Mouse (Mus musculus) forebrain, postnatal 0 days (tissue): ENCODE measurements around the gene Olfr770. TPM values are rescaled to one million over a fixed set of nuclear protein-coding genes. Genes with fewer than 3 reads are reported as not detected.
"Not testable (repeated sequence)": the region's sequence is repeated elsewhere in the genome, so short reads cannot be mapped to it uniquely, and the experiment has no call there.

Experiments
- ATAC-seq: fragments of 200-750 bp; cut with Nextera tagmentation; 2 replicates; pipeline ENCODE4 v1.8.0; 2017; ENCODE audit warnings: mild to moderate bottlenecking, moderate library complexity
- DNase-seq: peaks from one replicate; pipeline ENCODE4 v3.0.0-alpha.2; 2015
- H3K27ac ChIP-seq: fragments of 300-500 bp; sonication (generic); 2 replicates; pipeline ENCODE4 v1.5.1; 2014; ENCODE audit warnings: low read depth, mild to moderate bottlenecking, antibody characterized with exemption, low read length, moderate library complexity, mixed read lengths
- H3K27me3 ChIP-seq: fragments of 300-500 bp; sonication (generic); 2 replicates; pipeline ENCODE4 v1.6.1; 2014; ENCODE audit warnings: mild to moderate bottlenecking, low read length, mixed read lengths; ENCODE audit not compliant: insufficient read depth
- H3K36me3 ChIP-seq: fragments of 300-500 bp; sonication (generic); 2 replicates; pipeline ENCODE4 v1.6.1; 2014; ENCODE audit warnings: mild to moderate bottlenecking, moderate library complexity; ENCODE audit not compliant: insufficient read depth
- H3K4me1 ChIP-seq: fragments of 300-500 bp; sonication (generic); 2 replicates; pipeline ENCODE4 v1.6.1; 2014; ENCODE audit warnings: antibody characterized with exemption; ENCODE audit not compliant: insufficient read depth
- H3K4me2 ChIP-seq: fragments of 300-500 bp; sonication (generic); 2 replicates; pipeline ENCODE4 v1.6.1; 2014; ENCODE audit warnings: low read depth, mild to moderate bottlenecking, moderate library complexity
- H3K4me3 ChIP-seq: fragments of 300-500 bp; sonication (generic); 2 replicates; pipeline ENCODE4 v1.5.1; 2014; ENCODE audit warnings: low read depth, low read length, mixed read lengths
- H3K9ac ChIP-seq: fragments of 300-500 bp; sonication (generic); 2 replicates; pipeline ENCODE4 v1.6.1; 2014; ENCODE audit warnings: mild to moderate bottlenecking
- H3K9me3 ChIP-seq: fragments of 300-500 bp; sonication (generic); 2 replicates; pipeline ENCODE4 v1.6.1; 2016; ENCODE audit warnings: low read length
- CTCF ChIP-seq: sonication (generic); IDR thresholded peaks from 2 replicates; pipeline ENCODE4 v1.5.1; 2016; ENCODE audit warnings: antibody characterized with exemption, control low read depth, low read depth
- WGBS: fragments of 180-500 bp; shearing (Covaris S2); extraction: QIAGEN DNeasy Blood & Tissue Kit; methylation state at CpG from one replicate; pipeline ENCODE4 v1.1.7; 2014; 5-methylcytosine and 5-hydroxymethylcytosine counted together
- polyA plus RNA-seq: library from polyadenylated mRNA; unstranded; fragments of >200 nt; fragmentation: Nextera tagmentation; extraction: Ambion mirVana; gene quantifications from 2 replicates; pipeline ENCODE4 v1.2.1, GENCODE M21; 2015
- total RNA-seq: library from RNA; depleted of rRNA; stranded (reverse); fragments of >200 nt; gene quantifications from 2 replicates; pipeline ENCODE4 v1.2.3, GENCODE M21; 2014; rRNA removed

The Olfr770 gene
- total and polyA plus RNA-seq, 2 experiments from 2014 or later = not detected

GRCm38 (mm10) chr10:129099275-129099674 is 39.5 kb downstream of the Olfr770 start, which contains the start of gene Olfr768:
Gene Olfr768, minus strand, starts transcription at chr10:129099375.
- DNase-seq = no peak
- Histone ChIP-seq H3K9ac (no peak within 1 kb of the TSS), H3K4me3 (no peak within 1 kb of the TSS), H3K36me3 (no peaks in the 10 kb centered on the region), H3K9me3 (no peaks in the 10 kb centered on the region), H3K27me3 (no peaks in the 10 kb centered on the region), H3K4me2 (no peak within 1 kb of the TSS), H3K27ac (no peak within 1 kb of the TSS), H3K4me1 (no peaks in the 10 kb centered on the region)
- WGBS = 90% methylated on average over 1 of the region's 1 CpGs
- no peak for TF ChIP-seq CTCF
- no peak for ATAC-seq

GRCm38 (mm10) chr10:129082810-129083209 is 56.0 kb downstream of the Olfr770 start, which contains the start of gene Olfr767:
Gene Olfr767, minus strand, starts transcription at chr10:129082910.
- not testable (repeated sequence) for H3K4me3 ChIP-seq, ATAC-seq, H3K9me3 ChIP-seq, H3K27me3 ChIP-seq, H3K27ac ChIP-seq, DNase-seq, H3K4me2 ChIP-seq, H3K4me1 ChIP-seq, H3K9ac ChIP-seq, H3K36me3 ChIP-seq

Other genes starting within 250 kb of the Olfr770 start
- 15.7 and 19.1 TPM in 2 replicates for gene Gdf11, start 247.3 kb downstream of the Olfr770 start, total RNA-seq
- gene Gdf11, start 247.3 kb downstream of the Olfr770 start, polyA plus RNA-seq = 4.3 and 6.7 TPM in 2 replicates
- gene Cd63, start 238.0 kb downstream of the Olfr770 start, total RNA-seq = 11.7 and 25.2 TPM in 2 replicates
- 168 and 188 TPM in 2 replicates for gene Cd63, start 238.0 kb downstream of the Olfr770 start, polyA plus RNA-seq
- 4.1 and 5.8 TPM in 2 replicates for gene Rdh5, start 216.1 kb downstream of the Olfr770 start, total RNA-seq
- 6.9 and 10.2 TPM in 2 replicates for gene Rdh5, start 216.1 kb downstream of the Olfr770 start, polyA plus RNA-seq
- 120 and 149 TPM in 2 replicates for gene Bloc1s1, start 215.0 kb downstream of the Olfr770 start, total RNA-seq
- gene Bloc1s1, start 215.0 kb downstream of the Olfr770 start, polyA plus RNA-seq = 246 and 305 TPM in 2 replicates
- 7.7 and 12.7 TPM in 2 replicates for gene Itga7, start 205.2 kb downstream of the Olfr770 start, total RNA-seq
- 5.8 and 7.7 TPM in 2 replicates for gene Itga7, start 205.2 kb downstream of the Olfr770 start, polyA plus RNA-seq
- not detected in 2 replicates for gene Mettl7b, start 178.0 kb downstream of the Olfr770 start, total RNA-seq
- not detected in 2 replicates for gene Mettl7b, start 178.0 kb downstream of the Olfr770 start, polyA plus RNA-seq
- gene Olfr9, start 149.6 kb downstream of the Olfr770 start, total RNA-seq = not detected in 2 replicates
- gene Olfr9, start 149.6 kb downstream of the Olfr770 start, polyA plus RNA-seq = not detected in 2 replicates
- not detected in 2 replicates for gene Olfr763, start 128.2 kb downstream of the Olfr770 start, total RNA-seq
- not detected in 2 replicates for gene Olfr763, start 128.2 kb downstream of the Olfr770 start, polyA plus RNA-seq
- gene Olfr764-ps1, start 99.1 kb downstream of the Olfr770 start, total RNA-seq = not detected in 2 replicates
- gene Olfr764-ps1, start 99.1 kb downstream of the Olfr770 start, polyA plus RNA-seq = not detected in 2 replicates
- gene Olfr765, start 89.0 kb downstream of the Olfr770 start, total RNA-seq = not detected in 2 replicates
- not detected in 2 replicates for gene Olfr765, start 89.0 kb downstream of the Olfr770 start, polyA plus RNA-seq
- gene Olfr766-ps1, start 70.0 kb downstream of the Olfr770 start, total RNA-seq = not detected in 2 replicates
- gene Olfr766-ps1, start 70.0 kb downstream of the Olfr770 start, polyA plus RNA-seq = not detected in 2 replicates
- gene Olfr767, start 56.1 kb downstream of the Olfr770 start, total RNA-seq = not detected in 2 replicates
- gene Olfr767, start 56.1 kb downstream of the Olfr770 start, polyA plus RNA-seq = not detected in 2 replicates
- not detected in 2 replicates for gene Olfr768, start 39.6 kb downstream of the Olfr770 start, total RNA-seq
- not detected in 2 replicates for gene Olfr768, start 39.6 kb downstream of the Olfr770 start, polyA plus RNA-seq
- not detected in 2 replicates for gene Olfr769, start 21.1 kb downstream of the Olfr770 start, total RNA-seq
- gene Olfr769, start 21.1 kb downstream of the Olfr770 start, polyA plus RNA-seq = not detected in 2 replicates
- not detected in 2 replicates for gene Olfr771, start 25.8 kb upstream of the Olfr770 start, total RNA-seq
- gene Olfr771, start 25.8 kb upstream of the Olfr770 start, polyA plus RNA-seq = not detected in 2 replicates
- not detected in 2 replicates for gene Olfr772, start 38.9 kb upstream of the Olfr770 start, total RNA-seq
- gene Olfr772, start 38.9 kb upstream of the Olfr770 start, polyA plus RNA-seq = not detected in 2 replicates
- not detected in 2 replicates for gene Olfr773, start 48.4 kb upstream of the Olfr770 start, total RNA-seq
- gene Olfr773, start 48.4 kb upstream of the Olfr770 start, polyA plus RNA-seq = not detected in 2 replicates
- gene Olfr774, start 97.2 kb upstream of the Olfr770 start, total RNA-seq = not detected in 2 replicates
- gene Olfr774, start 97.2 kb upstream of the Olfr770 start, polyA plus RNA-seq = not detected in 2 replicates
- not detected in 2 replicates for gene Olfr775, start 109.4 kb upstream of the Olfr770 start, total RNA-seq
- gene Olfr775, start 109.4 kb upstream of the Olfr770 start, polyA plus RNA-seq = not detected in 2 replicates
- gene Olfr776, start 120.1 kb upstream of the Olfr770 start, total RNA-seq = not detected in 2 replicates
- not detected in 2 replicates for gene Olfr776, start 120.1 kb upstream of the Olfr770 start, polyA plus RNA-seq
- gene Olfr777, start 132.5 kb upstream of the Olfr770 start, total RNA-seq = not detected in 2 replicates
- gene Olfr777, start 132.5 kb upstream of the Olfr770 start, polyA plus RNA-seq = not detected in 2 replicates
- not detected in 2 replicates for gene Olfr780, start 179.1 kb upstream of the Olfr770 start, total RNA-seq
- gene Olfr780, start 179.1 kb upstream of the Olfr770 start, polyA plus RNA-seq = not detected in 2 replicates
- not detected in 2 replicates for gene Olfr781, start 189.9 kb upstream of the Olfr770 start, total RNA-seq
- not detected in 2 replicates for gene Olfr781, start 189.9 kb upstream of the Olfr770 start, polyA plus RNA-seq
- gene Olfr782, start 209.9 kb upstream of the Olfr770 start, total RNA-seq = not detected in 2 replicates
- not detected in 2 replicates for gene Olfr782, start 209.9 kb upstream of the Olfr770 start, polyA plus RNA-seq
- gene Olfr784, start 245.1 kb upstream of the Olfr770 start, total RNA-seq = 0.43 and 0.46 TPM in 2 replicates
- gene Olfr784, start 245.1 kb upstream of the Olfr770 start, polyA plus RNA-seq = 0.05 and 0.06 TPM in 2 replicates